Mouse (Mus musculus) megakaryocyte, embryonic 14.5 days (primary cell): ENCODE measurements at regions not wholly inside any gene's neighbourhood (a gene's known extent, or its start where the extent isn't known, plus 50 kb on each side); places are given as distances from the start of the nearest gene placed in this dataset.

Source experiments
- FLI1 ChIP-seq: IDR thresholded peaks from 2 replicates; pipeline ENCODE4 v1.6.1; 2012; ENCODE audit warnings: low read length, inconsistent platforms, mixed read lengths
- GATA1 ChIP-seq: IDR thresholded peaks from 3 replicates; pipeline ENCODE4 v1.6.1; 2012; ENCODE audit warnings: mixed read lengths, low read length, inconsistent platforms, borderline replicate concordance

DNA sequence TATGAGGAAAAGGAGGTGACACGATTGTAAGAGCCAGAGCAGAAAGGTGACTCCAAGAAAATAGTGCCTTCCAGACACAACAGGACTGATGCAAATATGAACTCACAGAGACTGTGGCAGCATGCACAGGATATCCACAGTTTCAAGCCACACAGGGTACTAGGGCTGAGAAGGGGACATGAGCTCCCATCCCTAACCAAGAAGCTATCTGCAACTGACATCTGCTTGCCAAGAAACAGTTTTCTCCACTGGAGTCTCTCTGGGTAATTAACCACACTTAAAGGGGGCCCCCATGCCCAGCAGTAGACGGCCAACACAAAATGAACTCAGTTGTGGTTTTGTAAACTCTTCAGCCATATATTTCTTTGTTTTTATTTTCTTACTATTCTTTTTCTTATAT lies 176.1 kb downstream of the Gm11361 start:
- TF ChIP-seq GATA1 (no peak), FLI1 (no peak)
